Mouse (Mus musculus) liver, embryonic 13.5 days (tissue): ENCODE results near the gene Pramef17. TPM values are rescaled to one million over a fixed set of nuclear protein-coding genes. Genes with fewer than 3 reads are reported as not detected.
"Not testable (repeated sequence)": the region's sequence is repeated elsewhere in the genome, so short reads cannot be mapped to it uniquely, and the experiment has no call there.

Source experiments
- ATAC-seq: fragments of 200-750 bp; cut with Nextera tagmentation; 2 replicates; pipeline ENCODE4 v1.8.0; 2017; ENCODE audit warnings: low read depth, mild to moderate bottlenecking, moderate number of reproducible peaks, moderate library complexity
- DNase-seq: peaks from one replicate; pipeline ENCODE4 v3.0.0; 2022
- H3K27ac ChIP-seq: fragments of 300-500 bp; sonication (generic); 2 replicates; pipeline ENCODE4 v1.5.1; 2015; ENCODE audit warnings: moderate library complexity, mild to moderate bottlenecking, inconsistent platforms
- H3K27me3 ChIP-seq: fragments of 300-500 bp; sonication (generic); 2 replicates; pipeline ENCODE4 v1.6.1; 2015; ENCODE audit warnings: mild to moderate bottlenecking, inconsistent platforms
- H3K36me3 ChIP-seq: fragments of 300-500 bp; sonication (generic); 2 replicates; pipeline ENCODE4 v1.6.1; 2015; ENCODE audit warnings: mild to moderate bottlenecking, inconsistent platforms
- H3K4me1 ChIP-seq: fragments of 300-500 bp; sonication (generic); replicated peaks from 2 replicates; pipeline ENCODE4 v1.6.1; 2015; ENCODE audit warnings: inconsistent platforms
- H3K4me2 ChIP-seq: fragments of 300-500 bp; sonication (generic); 2 replicates; pipeline ENCODE4 v1.6.1; 2015; ENCODE audit warnings: inconsistent platforms, mild to moderate bottlenecking, moderate library complexity
- H3K4me3 ChIP-seq: fragments of 300-500 bp; sonication (generic); replicated peaks from 2 replicates; pipeline ENCODE4 v1.5.1; 2015; ENCODE audit warnings: mild to moderate bottlenecking, inconsistent platforms
- H3K9ac ChIP-seq: fragments of 300-500 bp; sonication (generic); 2 replicates; pipeline ENCODE4 v1.6.1; 2015; ENCODE audit warnings: mild to moderate bottlenecking, inconsistent platforms
- H3K9me3 ChIP-seq: fragments of 300-500 bp; sonication (generic); replicated peaks from 2 replicates; pipeline ENCODE4 v1.6.1; 2016; ENCODE audit warnings: inconsistent platforms
- whole genome bisulfite sequencing: fragments of 180-500 bp; shearing (Covaris S2); methylation state at CpG from one replicate; pipeline ENCODE4 v1.1.7; 2015; ENCODE audit not compliant: insufficient replicate concordance; 5-methylcytosine and 5-hydroxymethylcytosine counted together
- polyA plus RNA-seq: library from polyadenylated mRNA; unstranded; fragments of >200 nt; fragmentation: Nextera tagmentation; extraction: Ambion mirVana; gene quantifications from 2 replicates; pipeline ENCODE4 v1.2.1, GENCODE M21; 2015

Pramef17 gene
- not detected in 2 replicates for polyA plus RNA-seq

DNA sequence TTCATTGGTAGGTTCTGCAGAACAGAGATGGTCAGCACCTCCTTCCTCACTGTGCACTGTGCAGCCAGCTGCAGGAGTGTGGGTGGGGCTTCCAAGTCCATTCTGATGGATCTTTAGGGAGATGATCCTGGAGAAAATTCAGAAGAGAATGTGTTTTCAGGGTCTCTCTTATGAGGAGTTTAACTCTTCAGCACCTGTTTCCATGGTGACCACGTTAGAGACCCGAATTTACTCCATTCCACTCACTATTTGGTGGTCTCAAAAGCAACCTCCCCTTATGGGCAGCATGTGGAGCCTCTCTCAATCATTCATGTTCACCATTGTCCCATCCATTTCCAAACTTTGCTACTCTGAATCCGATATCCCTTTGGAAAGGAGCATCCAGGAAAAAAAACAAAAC is at the start of gene Pramef17:
Gene Pramef17, minus strand, starts transcription at position 101 of the 400 bp plus-strand sequence.
- not testable (repeated sequence) for ATAC-seq, H3K4me1 ChIP-seq, H3K36me3 ChIP-seq, DNase-seq, H3K27ac ChIP-seq, H3K9ac ChIP-seq, H3K4me3 ChIP-seq, H3K4me2 ChIP-seq, H3K9me3 ChIP-seq, H3K27me3 ChIP-seq
- WGBS: 37% methylated on average over 3 of the region's 3 CpGs

DNA sequence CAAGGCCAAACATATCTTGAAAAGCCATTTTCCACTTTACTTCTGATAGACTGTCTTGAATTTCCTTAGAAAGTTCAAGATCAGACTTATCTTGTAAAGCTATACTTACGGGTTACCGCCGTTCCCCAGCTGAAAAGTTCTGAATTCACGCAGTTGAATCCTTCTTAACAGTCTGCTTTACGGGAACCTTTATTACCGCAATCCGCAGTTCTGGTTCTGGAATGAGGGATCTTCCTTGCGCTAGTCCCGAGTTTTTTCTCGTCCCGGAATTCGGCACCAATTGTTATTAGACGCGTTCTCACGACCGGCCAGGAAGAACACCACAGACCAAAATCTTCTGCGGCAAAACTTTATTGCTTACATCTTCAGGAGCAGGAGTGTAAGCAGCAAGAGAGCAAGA is 6.0 kb downstream of the Pramef17 start:
- not testable (repeated sequence) for ATAC-seq, H3K4me2 ChIP-seq, H3K27ac ChIP-seq, H3K9ac ChIP-seq, H3K4me3 ChIP-seq, H3K4me1 ChIP-seq, H3K9me3 ChIP-seq, H3K36me3 ChIP-seq, H3K27me3 ChIP-seq, DNase-seq
- WGBS: 85% methylated on average over 17 of the region's 17 CpGs

DNA sequence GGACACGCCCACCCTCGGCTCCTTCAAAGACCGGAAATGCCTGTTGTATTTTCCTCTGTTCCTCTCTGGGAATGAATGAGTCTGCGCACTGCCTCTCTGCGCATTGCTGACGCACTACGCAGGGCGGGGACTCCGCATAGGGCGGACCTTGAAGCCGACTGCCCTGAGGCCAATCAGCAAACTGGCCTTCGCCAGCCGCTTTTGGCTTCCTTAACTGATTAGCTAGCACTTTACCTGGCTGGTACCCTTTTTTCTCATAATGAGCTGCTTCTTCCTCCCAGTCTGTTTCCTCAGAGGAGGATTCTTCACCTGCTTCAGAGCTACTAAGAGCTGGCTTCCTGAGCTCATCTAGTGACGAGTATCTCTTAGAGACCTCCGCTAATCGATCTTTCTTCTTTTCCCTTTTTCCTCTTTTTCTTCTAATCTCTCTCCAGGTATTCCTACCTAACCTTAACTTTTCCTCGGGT is 6.7 kb downstream of the Pramef17 start:
- H3K36me3 ChIP-seq, H3K9me3 ChIP-seq, H3K27me3 ChIP-seq, ATAC-seq, DNase-seq, H3K4me1 ChIP-seq, H3K4me3 ChIP-seq, H3K27ac ChIP-seq, H3K4me2 ChIP-seq, H3K9ac ChIP-seq: not testable (repeated sequence)
- WGBS: 74% methylated on average over 12 of the region's 17 CpGs

DNA sequence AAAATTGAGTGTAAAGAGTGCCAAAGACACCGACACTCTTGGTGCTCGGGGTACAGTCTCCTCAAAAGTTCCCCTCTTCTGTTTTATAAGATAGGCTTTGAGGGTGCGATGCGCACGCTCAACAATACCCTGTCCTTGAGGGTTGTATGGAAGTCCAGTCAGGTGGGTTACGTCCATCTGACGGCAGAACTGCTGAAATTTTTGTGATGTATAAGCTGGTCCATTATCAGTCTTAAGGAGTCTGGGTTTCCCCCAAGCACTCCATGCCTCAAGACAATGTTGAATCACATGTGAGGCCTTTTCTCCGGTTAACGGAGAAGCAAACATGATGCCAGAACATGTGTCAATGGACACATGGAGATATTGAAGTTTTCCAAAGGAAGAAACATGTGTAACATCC is 8.4 kb downstream of the Pramef17 start:
- H3K4me3 ChIP-seq, H3K9ac ChIP-seq, H3K4me2 ChIP-seq, H3K9me3 ChIP-seq, H3K4me1 ChIP-seq, H3K27ac ChIP-seq, ATAC-seq, H3K36me3 ChIP-seq, H3K27me3 ChIP-seq, DNase-seq: not testable (repeated sequence)
- WGBS: 87% methylated on average over 3 of the region's 9 CpGs

DNA sequence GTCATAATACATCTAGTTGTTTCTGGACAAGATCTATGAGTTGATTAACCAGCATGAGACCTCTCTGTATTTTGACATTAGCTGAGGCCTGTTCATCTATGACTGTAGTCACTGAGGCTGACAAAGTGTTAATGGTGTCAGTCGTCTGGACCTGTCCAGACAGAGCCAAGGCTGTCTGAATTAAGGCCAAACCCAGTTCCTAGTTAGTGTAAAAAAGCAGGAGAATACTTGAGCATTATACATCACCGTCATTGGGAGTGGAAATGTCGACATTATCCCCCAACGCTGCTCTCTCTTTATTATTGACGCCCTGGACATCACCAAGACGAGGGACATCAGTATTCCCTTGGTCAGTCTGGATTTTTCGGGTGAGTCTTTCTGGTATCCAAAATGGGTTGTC is 9.0 kb downstream of the Pramef17 start:
- WGBS: no CpG with 5 or more reads among the region's 7 CpGs
- H3K9me3 ChIP-seq, DNase-seq, H3K27me3 ChIP-seq, H3K27ac ChIP-seq, H3K4me2 ChIP-seq, H3K36me3 ChIP-seq, ATAC-seq, H3K4me3 ChIP-seq, H3K9ac ChIP-seq, H3K4me1 ChIP-seq: not testable (repeated sequence)

DNA sequence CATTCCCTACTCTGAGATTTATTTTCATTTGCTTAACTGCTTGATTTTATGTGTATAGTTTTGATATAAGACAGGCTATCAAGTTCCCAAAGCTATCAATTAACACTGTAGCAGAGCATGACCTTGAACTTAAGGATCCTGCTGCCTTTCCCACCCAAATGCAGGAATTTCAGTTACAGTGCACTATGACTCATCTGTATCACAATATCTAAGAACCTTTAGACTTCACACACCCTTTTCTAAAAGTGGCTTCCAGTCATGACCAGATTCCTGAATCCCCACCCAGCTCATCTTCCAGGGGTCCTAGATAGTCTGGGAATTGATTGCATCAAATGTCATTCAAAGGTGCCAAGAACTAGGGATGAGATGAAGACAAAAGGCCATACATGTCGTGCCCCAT is 10.7 kb downstream of the Pramef17 start:
- 27% methylated on average over 1 of the region's 1 CpGs for WGBS
- H3K4me3 ChIP-seq, H3K4me2 ChIP-seq, H3K9me3 ChIP-seq, H3K9ac ChIP-seq, DNase-seq, H3K4me1 ChIP-seq, H3K36me3 ChIP-seq, ATAC-seq, H3K27me3 ChIP-seq, H3K27ac ChIP-seq: not testable (repeated sequence)

DNA sequence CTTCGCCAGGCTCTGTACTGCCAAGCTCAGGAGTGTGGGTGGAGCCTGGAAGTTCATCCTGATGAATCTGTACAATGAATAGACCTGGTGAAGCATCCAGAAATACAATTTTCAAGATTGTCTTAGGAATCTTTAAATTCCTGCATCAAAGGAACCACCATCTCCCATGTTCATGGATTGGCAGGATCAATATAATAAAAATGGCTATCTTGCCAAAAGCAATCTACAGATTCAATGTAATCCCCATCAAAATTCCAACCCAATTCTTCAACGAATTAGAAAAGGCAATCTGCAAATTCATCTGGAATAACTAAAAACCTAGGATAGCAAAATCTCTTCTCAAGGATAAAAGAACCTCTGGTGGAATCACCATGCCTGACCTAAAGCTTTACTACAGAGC is 27.3 kb downstream of the Pramef17 start, which contains the start of gene Gm13101:
Gene Gm13101, minus strand, starts transcription at position 101 of the 400 bp plus-strand sequence.
- H3K27me3 ChIP-seq, H3K27ac ChIP-seq, H3K4me2 ChIP-seq, H3K9ac ChIP-seq, DNase-seq, H3K4me3 ChIP-seq, H3K4me1 ChIP-seq, ATAC-seq, H3K36me3 ChIP-seq, H3K9me3 ChIP-seq: not testable (repeated sequence)
- 39% methylated on average over 2 of the region's 2 CpGs for WGBS

DNA sequence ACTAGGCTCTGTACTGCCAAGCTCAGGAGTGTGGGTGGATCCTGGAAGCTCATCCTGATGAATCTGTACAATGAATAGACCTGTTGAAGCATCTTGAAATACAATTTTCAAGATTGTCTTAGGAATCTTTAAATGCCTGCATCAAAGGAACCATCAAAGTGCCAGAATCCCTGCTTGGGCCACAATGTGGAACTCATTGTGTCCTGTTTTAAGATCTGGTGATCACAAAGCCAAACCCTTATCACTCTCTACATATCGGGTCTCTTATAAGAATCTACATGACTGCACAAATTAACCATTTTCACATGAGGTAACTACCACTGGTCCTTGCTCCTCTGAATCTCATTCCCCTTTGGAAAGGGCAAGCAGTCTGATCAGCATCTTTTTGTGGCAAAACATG is 43.3 kb downstream of the Pramef17 start, which contains the start of gene Pramef25:
Gene Pramef25, minus strand, starts transcription at position 101 of the 400 bp plus-strand sequence.
- not testable (repeated sequence) for H3K4me1 ChIP-seq, ATAC-seq, H3K4me2 ChIP-seq, DNase-seq, H3K27ac ChIP-seq, H3K9ac ChIP-seq, H3K9me3 ChIP-seq, H3K4me3 ChIP-seq, H3K27me3 ChIP-seq, H3K36me3 ChIP-seq
- WGBS: 57% methylated on average over 1 of the region's 1 CpGs

Other genes starting within 250 kb of the Pramef17 start
- not detected in 2 replicates for gene Gm13023, start 205.0 kb downstream of the Pramef17 start, polyA plus RNA-seq
- not detected in 2 replicates for gene Gm13084, start 178.3 kb downstream of the Pramef17 start, polyA plus RNA-seq
- gene Gm13103, start 147.9 kb downstream of the Pramef17 start, polyA plus RNA-seq: not detected in 2 replicates
- not detected in 2 replicates for gene Pramef6, start 94.0 kb downstream of the Pramef17 start, polyA plus RNA-seq
- not detected in 2 replicates for gene Pramef25, start 43.4 kb downstream of the Pramef17 start, polyA plus RNA-seq
- gene Gm13101, start 27.4 kb downstream of the Pramef17 start, polyA plus RNA-seq: not detected in 2 replicates
- not detected in 2 replicates for gene Pramel4, start 64.8 kb upstream of the Pramef17 start, polyA plus RNA-seq
- not detected in 2 replicates for gene Gm13102, start 112.1 kb upstream of the Pramef17 start, polyA plus RNA-seq
- not detected in 2 replicates for gene Oog3, start 168.3 kb upstream of the Pramef17 start, polyA plus RNA-seq
- gene Oog2, start 196.3 kb upstream of the Pramef17 start, polyA plus RNA-seq: not detected in 2 replicates
- not detected in 2 replicates for gene C87977, start 218.9 kb upstream of the Pramef17 start, polyA plus RNA-seq